Mouse (Mus musculus): ENCODE measurements around the gene Naa20.

Gene Naa20

GRCm38 (mm10) chr2:145901861-145902260 lies at the start of gene Naa20:
Gene Naa20, plus strand, starts transcription at chr2:145902099.
- DNase-seq (ENCODE audit: low spot score in 2 of 2) = no peak

- no peak for DNase-seq (ENCODE audit: low spot score in 2 of 2)
These were observed 46.1 kb upstream of the Naa20 start for GRCm38 (mm10) chr2:145855831-145856230.

GRCm38 (mm10) chr2:145857864-145858263 lies 44.0 kb upstream of the Naa20 start:
- no peak for DNase-seq (ENCODE audit: low spot score in 2 of 2)

- DNase-seq (ENCODE audit: low spot score in 2 of 2) = peak in 1 of 2 experiments; percentile 69
These were observed 42.4 kb upstream of the Naa20 start for GRCm38 (mm10) chr2:145859442-145859931.

- DNase-seq (ENCODE audit: low spot score in 2 of 2) = peak; percentile 71 to 93
These were observed 41.7 kb upstream of the Naa20 start for GRCm38 (mm10) chr2:145859932-145860801.

- DNase-seq (ENCODE audit: low spot score in 2 of 2) = no peak
These were observed 40.4 kb upstream of the Naa20 start for GRCm38 (mm10) chr2:145861193-145862123.

- no peak for DNase-seq (ENCODE audit: low spot score in 2 of 2)
These were observed 39.6 kb upstream of the Naa20 start for GRCm38 (mm10) chr2:145862206-145862817.

GRCm38 (mm10) chr2:145865344-145865743 lies 36.6 kb upstream of the Naa20 start:
- DNase-seq (ENCODE audit: low spot score in 2 of 2) = no peak

GRCm38 (mm10) chr2:145866238-145866637 lies 35.7 kb upstream of the Naa20 start:
- no peak for DNase-seq (ENCODE audit: low spot score in 2 of 2)

- no peak for DNase-seq (ENCODE audit: low spot score in 2 of 2)
These were observed 35.0 kb upstream of the Naa20 start for GRCm38 (mm10) chr2:145866695-145867449.

GRCm38 (mm10) chr2:145871308-145871707 lies 30.6 kb upstream of the Naa20 start:
- DNase-seq (ENCODE audit: low spot score in 2 of 2) = no peak

- no peak for DNase-seq (ENCODE audit: low spot score in 2 of 2)
These were observed 29.8 kb upstream of the Naa20 start for GRCm38 (mm10) chr2:145872099-145872498.

GRCm38 (mm10) chr2:145873953-145874352 lies 27.9 kb upstream of the Naa20 start:
- DNase-seq (ENCODE audit: low spot score in 2 of 2) = no peak

GRCm38 (mm10) chr2:145874879-145875482 lies 26.9 kb upstream of the Naa20 start:
- DNase-seq (ENCODE audit: low spot score in 2 of 2) = no peak

- no peak for DNase-seq (ENCODE audit: low spot score in 2 of 2)
These were observed 24.7 kb upstream of the Naa20 start for GRCm38 (mm10) chr2:145877191-145877590.

GRCm38 (mm10) chr2:145880887-145881747 lies 20.8 kb upstream of the Naa20 start:
- no peak for DNase-seq (ENCODE audit: low spot score in 2 of 2)

GRCm38 (mm10) chr2:145881932-145882331 lies 20.0 kb upstream of the Naa20 start:
- DNase-seq (ENCODE audit: low spot score in 2 of 2) = no peak

- DNase-seq (ENCODE audit: low spot score in 2 of 2) = no peak
These were observed 19.5 kb upstream of the Naa20 start for GRCm38 (mm10) chr2:145882398-145882797.

GRCm38 (mm10) chr2:145884036-145884912 lies 17.6 kb upstream of the Naa20 start:
- DNase-seq (ENCODE audit: low spot score in 2 of 2) = no peak
